Mouse (Mus musculus) kidney, embryonic 14.5 days (tissue): ENCODE measurements around the gene Shld1. TPM values are rescaled to one million over a fixed set of nuclear protein-coding genes. Genes with fewer than 3 reads are reported as not detected.

ENCODE experiments used
- ATAC-seq: fragments of 200-750 bp; cut with Nextera tagmentation; 2 replicates; pipeline ENCODE4 v1.8.0; 2017; ENCODE audit warnings: moderate number of reproducible peaks, mild to moderate bottlenecking, moderate TSS enrichment, moderate library complexity; ENCODE audit not compliant: low FRiP score, low TSS enrichment
- H3K27ac ChIP-seq: fragments of 300-500 bp; sonication (generic); 2 replicates; pipeline ENCODE4 v1.5.1; 2014; ENCODE audit warnings: low read depth, mild to moderate bottlenecking, low read length, moderate library complexity, mixed read lengths
- H3K27me3 ChIP-seq: fragments of 300-500 bp; sonication (generic); 2 replicates; pipeline ENCODE4 v1.6.1; 2014; ENCODE audit warnings: mild to moderate bottlenecking, low read length; ENCODE audit not compliant: control insufficient read depth, insufficient read depth
- H3K36me3 ChIP-seq: fragments of 300-500 bp; sonication (generic); 2 replicates; pipeline ENCODE4 v1.6.1; 2014; ENCODE audit warnings: low read length, mixed read lengths; ENCODE audit not compliant: control insufficient read depth, insufficient read depth
- H3K4me1 ChIP-seq: fragments of 300-500 bp; sonication (generic); 2 replicates; pipeline ENCODE4 v1.6.1; 2014; ENCODE audit warnings: low read length, mixed read lengths; ENCODE audit not compliant: control insufficient read depth, insufficient read depth
- H3K4me2 ChIP-seq: fragments of 300-500 bp; sonication (generic); replicated peaks from 2 replicates; pipeline ENCODE4 v1.6.1; 2014; ENCODE audit warnings: low read depth, mild to moderate bottlenecking, low read length
- H3K4me3 ChIP-seq: fragments of 300-500 bp; sonication (generic); 2 replicates; pipeline ENCODE4 v1.5.1; 2014; ENCODE audit warnings: mild to moderate bottlenecking, low read length
- H3K9ac ChIP-seq: fragments of 300-500 bp; sonication (generic); 2 replicates; pipeline ENCODE4 v1.6.1; 2014; ENCODE audit warnings: low read depth, mild to moderate bottlenecking, low read length, moderate library complexity
- H3K9me3 ChIP-seq: fragments of 300-500 bp; sonication (generic); 2 replicates; pipeline ENCODE4 v1.6.1; 2016; ENCODE audit warnings: low read length; ENCODE audit not compliant: control insufficient read depth
- WGBS: fragments of 180-500 bp; shearing (Covaris S2); extraction: QIAGEN DNeasy Blood & Tissue Kit; methylation state at CpG from one replicate; pipeline ENCODE4 v1.1.7; 2014; 5-methylcytosine and 5-hydroxymethylcytosine counted together
- polyA plus RNA-seq: library from polyadenylated mRNA; unstranded; fragments of >200 nt; fragmentation: Nextera tagmentation; extraction: Ambion mirVana; gene quantifications from 2 replicates; pipeline ENCODE4 v1.2.1, GENCODE M21; 2014

Gene Shld1
- polyA plus RNA-seq, 1 experiment from 2014 or later: 17.3 TPM

DNA sequence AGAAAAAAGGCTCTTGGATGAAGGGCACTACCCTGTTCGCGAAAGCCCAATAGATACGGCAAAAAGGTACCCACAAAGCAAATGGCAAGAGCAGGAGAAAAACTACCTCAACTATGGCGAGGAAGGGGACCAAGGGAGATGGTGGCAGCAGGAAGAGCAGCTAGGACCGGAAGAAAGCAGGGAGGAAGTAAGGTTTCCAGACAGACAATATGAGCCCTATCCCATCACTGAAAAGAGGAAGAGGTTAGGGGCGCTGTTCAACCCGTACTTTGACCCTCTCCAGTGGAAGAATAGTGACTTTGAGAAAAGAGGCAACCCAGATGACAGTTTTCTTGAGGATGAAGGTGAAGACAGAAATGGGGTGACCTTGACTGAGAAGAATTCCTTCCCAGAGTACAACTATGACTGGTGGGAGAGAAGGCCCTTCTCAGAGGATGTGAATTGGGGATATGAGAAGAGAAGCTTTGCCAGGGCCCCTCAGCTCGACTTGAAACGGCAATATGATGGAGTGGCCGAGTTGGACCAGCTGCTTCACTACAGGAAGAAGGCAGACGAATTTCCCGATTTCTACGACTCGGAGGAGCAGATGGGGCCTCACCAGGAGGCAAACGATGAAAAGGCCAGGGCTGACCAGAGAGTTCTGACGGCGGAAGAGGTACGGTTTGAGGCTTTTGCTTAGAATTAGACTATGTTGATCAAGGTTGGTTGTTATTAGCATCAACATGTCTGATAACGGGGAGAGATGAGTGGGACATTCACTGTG, 106.9 kb downstream of the Shld1 start:
- H3K27ac ChIP-seq: no peak overlapping the region
- 88% methylated on average over 19 of the region's 19 CpGs for WGBS
- H3K4me3 ChIP-seq: no peak overlapping the region
- H3K27me3 ChIP-seq: no peaks in the 10 kb centered on the region
- H3K9ac ChIP-seq: no peak overlapping the region
- H3K4me1 ChIP-seq: no peaks in the 10 kb centered on the region
- H3K4me2 ChIP-seq: no peak overlapping the region
- H3K9me3 ChIP-seq: no peaks in the 10 kb centered on the region
- no peak for ATAC-seq
- no peaks in the 10 kb centered on the region for H3K36me3 ChIP-seq

DNA sequence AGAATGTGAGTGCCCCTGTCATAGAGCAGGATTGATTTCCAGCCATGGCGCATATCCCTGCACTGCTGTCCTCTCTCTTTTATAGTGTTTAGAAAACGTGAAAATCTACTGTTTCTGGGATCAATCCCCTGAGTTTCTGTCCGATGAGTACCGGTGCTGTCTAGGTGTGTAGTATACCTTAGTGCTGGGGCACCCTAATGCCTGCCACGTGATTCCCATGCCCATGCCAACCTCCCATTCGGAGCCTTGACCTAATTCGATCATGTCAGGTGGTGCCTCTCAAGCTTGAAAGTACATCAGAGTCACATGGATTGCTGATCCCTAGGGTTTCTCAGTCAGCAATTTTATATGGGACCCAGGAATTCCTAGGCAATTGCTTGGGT, 107.5 kb downstream of the Shld1 start:
- H3K27ac ChIP-seq: no peak overlapping the region
- 85% methylated on average over 7 of the region's 7 CpGs for WGBS
- H3K4me2 ChIP-seq: no peak overlapping the region

More for the DNA sequence above, 107.5 kb downstream of the Shld1 start:
- Histone ChIP-seq H3K9me3 (no peaks in the 10 kb centered on the region), H3K9ac (no peak overlapping the region), H3K4me3 (no peak overlapping the region), H3K27me3 (no peaks in the 10 kb centered on the region), H3K36me3 (no peaks in the 10 kb centered on the region), H3K4me1 (no peaks in the 10 kb centered on the region)
- ATAC-seq: no peak

Other genes starting within 250 kb of the Shld1 start
- 37.4 and 42.8 TPM in 2 replicates for gene Gpcpd1, start 99.2 kb upstream of the Shld1 start, polyA plus RNA-seq
- gene Chgb, start 94.3 kb downstream of the Shld1 start, polyA plus RNA-seq: 0.13 and 0.32 TPM in 2 replicates
- gene Trmt6, start 129.1 kb downstream of the Shld1 start, polyA plus RNA-seq: 37.1 and 37.2 TPM in 2 replicates
- 15.5 and 21.4 TPM in 2 replicates for gene Mcm8, start 129.2 kb downstream of the Shld1 start, polyA plus RNA-seq
- 16.4 and 18.9 TPM in 2 replicates for gene Crls1, start 159.7 kb downstream of the Shld1 start, polyA plus RNA-seq
- gene Lrrn4, start 194.0 kb downstream of the Shld1 start, polyA plus RNA-seq: 0.47 and 0.55 TPM in 2 replicates